12 mouse cellular contexts compared by ENCODE assay signal in genomic region chr3:28599476-28599875, GRCm38 (mm10).
"Had no signal": no experiment of that assay in that cellular context is flagged by ENCODE, and none has a peak within 500 bp of the region (broad histone marks: within the 10 kb centered on the region; RNA-seq: fewer than 3 reads in every experiment).

No protein-coding gene starts in this region.

- H3K9ac ChIP-seq: limb, embryonic 12.5 days; liver, embryonic 13.5 days; liver, postnatal 0 days; midbrain, embryonic 13.5 days; stomach, embryonic 15.5 days had no signal

- DNase-seq: kidney, postnatal 10 days; kidney, postnatal 4 days; liver; liver, embryonic 13.5 days; liver, postnatal 0 days; right cerebral cortex, postnatal 14 days; thymus, adult 2 months; thymus, postnatal 25 days had no signal

- H3K27me3 ChIP-seq: limb, embryonic 12.5 days; liver, embryonic 13.5 days; midbrain, embryonic 13.5 days; stomach, embryonic 15.5 days had no signal

- H3K4me1 ChIP-seq: limb, embryonic 12.5 days; liver, embryonic 13.5 days; midbrain, embryonic 13.5 days; stomach, embryonic 15.5 days had no signal

- H3K9me3 ChIP-seq: limb, embryonic 12.5 days; liver, embryonic 13.5 days; midbrain, embryonic 13.5 days; stomach, embryonic 15.5 days had no signal

- H3K36me3 ChIP-seq: limb, embryonic 12.5 days; liver, embryonic 13.5 days had no signal

- H3K4me2 ChIP-seq: limb, embryonic 12.5 days; liver, embryonic 13.5 days; midbrain, embryonic 13.5 days; stomach, embryonic 15.5 days had no signal

- ATAC-seq: liver, postnatal 0 days; midbrain, embryonic 13.5 days had no signal

- H3K27ac ChIP-seq: layer of hippocampus, adult 2 months; limb, embryonic 12.5 days; liver, embryonic 13.5 days; midbrain, embryonic 13.5 days; stomach, embryonic 15.5 days had no signal

- H3K4me3 ChIP-seq: layer of hippocampus, adult 2 months; limb, embryonic 12.5 days; liver, embryonic 13.5 days; midbrain, embryonic 13.5 days; stomach, embryonic 15.5 days had no signal
